Mouse (Mus musculus) midbrain, embryonic 16.5 days (tissue): ENCODE results near the gene Poll. TPM values are rescaled to one million over a fixed set of nuclear protein-coding genes. Genes with fewer than 3 reads are reported as not detected.

Source experiments
- ATAC-seq: fragments of 200-750 bp; cut with Nextera tagmentation; 2 replicates; pipeline ENCODE4 v1.8.0; 2017; ENCODE audit warnings: moderate TSS enrichment
- H3K27ac ChIP-seq: fragments of 300-500 bp; sonication (generic); 2 replicates; pipeline ENCODE4 v1.5.1; 2014; ENCODE audit warnings: mild to moderate bottlenecking, low read length, mixed read lengths
- H3K27me3 ChIP-seq: fragments of 300-500 bp; sonication (generic); 2 replicates; pipeline ENCODE4 v1.6.1; 2014; ENCODE audit warnings: low read depth, low read length, mixed read lengths; ENCODE audit not compliant: control insufficient read depth, insufficient read depth
- H3K36me3 ChIP-seq: fragments of 300-500 bp; sonication (generic); 2 replicates; pipeline ENCODE4 v1.6.1; 2014; ENCODE audit warnings: mild to moderate bottlenecking, low read length, moderate library complexity, mixed read lengths; ENCODE audit not compliant: control insufficient read depth, insufficient read depth
- H3K4me1 ChIP-seq: fragments of 300-500 bp; sonication (generic); 2 replicates; pipeline ENCODE4 v1.6.1; 2014; ENCODE audit warnings: mild to moderate bottlenecking, low read length, mixed read lengths; ENCODE audit not compliant: control insufficient read depth, insufficient read depth
- H3K4me2 ChIP-seq: fragments of 300-500 bp; sonication (generic); 2 replicates; pipeline ENCODE4 v1.6.1; 2014; ENCODE audit warnings: mild to moderate bottlenecking, low read length, mixed read lengths
- H3K4me3 ChIP-seq: fragments of 300-500 bp; sonication (generic); 2 replicates; pipeline ENCODE4 v1.5.1; 2014; ENCODE audit warnings: low read depth, mild to moderate bottlenecking, low read length, moderate library complexity, mixed read lengths
- H3K9ac ChIP-seq: fragments of 300-500 bp; sonication (generic); 2 replicates; pipeline ENCODE4 v1.6.1; 2014; ENCODE audit warnings: low read depth, low read length, mixed read lengths
- H3K9me3 ChIP-seq: fragments of 300-500 bp; sonication (generic); replicated peaks from 2 replicates; pipeline ENCODE4 v1.6.1; 2014; ENCODE audit warnings: mild to moderate bottlenecking, low read length, mixed read lengths; ENCODE audit not compliant: control insufficient read depth, poor library complexity, severe bottlenecking
- WGBS: fragments of 180-500 bp; shearing (Covaris S2); extraction: QIAGEN DNeasy Blood & Tissue Kit; methylation state at CpG from one replicate; pipeline ENCODE4 v1.1.7; 2014; 5-methylcytosine and 5-hydroxymethylcytosine counted together
- polyA plus RNA-seq: library from polyadenylated mRNA; unstranded; fragments of >200 nt; fragmentation: Nextera tagmentation; extraction: Ambion mirVana; gene quantifications from 2 replicates; pipeline ENCODE4 v1.2.1, GENCODE M21; 2015

Gene Poll
- 12.7 and 13.3 TPM in 2 replicates for polyA plus RNA-seq

DNA sequence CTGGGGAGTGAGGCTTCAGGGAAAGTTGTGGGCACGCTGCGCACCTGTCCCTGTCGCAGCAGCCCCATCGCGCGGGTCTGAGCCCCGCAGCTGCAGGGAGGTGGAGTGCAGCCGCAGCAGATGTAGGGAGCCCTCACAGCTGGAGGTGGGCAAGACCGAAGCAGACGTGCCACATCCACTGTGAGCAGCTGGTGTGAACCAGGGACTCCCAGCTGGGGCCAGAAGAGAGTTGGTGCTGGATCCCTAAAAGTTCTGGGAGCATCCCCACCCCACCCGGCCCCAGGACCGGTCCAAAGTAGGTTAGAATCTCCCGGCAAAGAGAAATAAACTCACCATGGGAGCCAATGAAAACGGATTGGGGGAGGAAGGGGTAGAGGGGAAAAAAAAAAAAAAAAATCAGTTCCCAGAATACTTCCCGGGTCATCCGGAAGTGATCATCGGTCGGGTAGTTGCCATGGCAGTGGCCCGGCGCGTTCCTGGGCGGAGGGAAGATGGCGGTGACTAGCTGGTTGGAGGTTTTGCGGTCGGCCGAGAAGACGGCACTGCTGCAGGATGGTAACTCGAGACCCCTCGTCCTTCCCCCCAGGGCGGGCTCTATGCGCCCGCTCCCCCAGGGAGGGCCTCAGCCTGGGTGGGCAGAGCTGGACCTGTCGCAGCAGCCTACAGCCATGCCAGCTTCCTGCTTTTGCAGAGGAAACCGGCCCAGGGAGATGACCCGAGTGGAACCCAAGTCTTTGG, at the start of gene Poll, which contains the start of gene Gm17018:
Gene Poll, minus strand, starts transcription at position 379 of the 738 bp plus-strand sequence.
Gene Gm17018, plus strand, starts transcription at position 463 of the 738 bp plus-strand sequence.
- Histone ChIP-seq H3K9ac (peak within 1 kb of the TSS; percentile 68), H3K27me3 (peaks cover 17% of the 10 kb centered on the region), H3K4me3 (peak within 1 kb of the TSS; percentile 82), H3K27ac (peak within 1 kb of the TSS; percentile 53; the same call in 1 of the 2 replicates), H3K4me2 (peak within 1 kb of the TSS; percentile 80), H3K9me3 (no peaks in the 10 kb centered on the region), H3K4me1 (peaks cover 11% of the 10 kb centered on the region), H3K36me3 (no peaks in the 10 kb centered on the region)
- WGBS: under 1% methylated on average over 35 of the region's 35 CpGs
- ATAC-seq: peak; percentile 93

DNA sequence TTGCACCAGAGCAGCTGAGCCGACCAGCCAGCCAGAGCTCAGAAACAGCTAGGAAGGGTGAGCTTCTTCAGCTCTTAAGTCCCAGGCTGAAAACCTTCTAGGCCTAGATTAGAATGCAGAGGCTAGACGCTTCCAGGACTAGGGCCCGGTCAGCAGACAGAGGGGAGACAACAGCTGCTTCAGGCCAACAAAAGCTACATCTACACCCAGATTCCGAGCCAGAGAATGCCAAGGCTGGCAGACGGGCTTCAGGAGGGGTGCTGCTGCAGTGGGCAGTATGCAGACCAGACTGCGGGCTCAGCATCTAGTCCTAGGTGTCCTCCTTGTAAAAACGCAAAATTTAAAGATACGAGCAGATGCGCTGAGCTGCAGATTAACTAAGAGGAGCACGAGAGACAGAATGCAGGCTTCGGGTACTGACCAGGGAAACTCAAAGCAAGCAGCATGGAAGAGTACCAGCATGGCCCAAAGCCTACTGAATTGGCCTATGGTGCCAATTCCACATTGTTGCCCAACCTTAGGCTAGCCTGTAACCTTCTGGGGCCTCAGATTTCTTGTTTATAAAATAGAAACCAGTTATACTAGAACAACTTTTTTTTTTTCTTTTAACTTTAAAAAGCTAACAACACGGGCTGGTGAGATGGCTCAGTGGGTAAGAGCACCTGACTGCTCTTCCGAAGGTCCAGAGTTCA, 48.5 kb upstream of the Poll start:
- H3K36me3 ChIP-seq: peaks cover 9% of the 10 kb centered on the region; the same call in 1 of the 2 replicates
- no peaks in the 10 kb centered on the region for H3K4me1 ChIP-seq
- H3K4me3 ChIP-seq: no peak overlapping the region
- no peak overlapping the region for H3K9ac ChIP-seq
- no peak overlapping the region for H3K4me2 ChIP-seq
- ATAC-seq: no peak
- WGBS: 84% methylated on average over 13 of the region's 13 CpGs
- H3K27me3 ChIP-seq: no peaks in the 10 kb centered on the region
- no peak overlapping the region for H3K27ac ChIP-seq
- H3K9me3 ChIP-seq: no peaks in the 10 kb centered on the region

GRCm38 (mm10) chr19:45607479-45607878, 47.1 kb upstream of the Poll start:
- peaks cover 4% of the 10 kb centered on the region; the same call in 1 of the 2 replicates for H3K36me3 ChIP-seq
- no peaks in the 10 kb centered on the region for H3K9me3 ChIP-seq
- no peak overlapping the region for H3K9ac ChIP-seq
- no peak overlapping the region for H3K27ac ChIP-seq
- no peaks in the 10 kb centered on the region for H3K27me3 ChIP-seq
- 14% methylated on average over 7 of the region's 7 CpGs for WGBS
- H3K4me2 ChIP-seq: no peak overlapping the region
- ATAC-seq: no peak
- H3K4me1 ChIP-seq: no peaks in the 10 kb centered on the region
- H3K4me3 ChIP-seq: no peak overlapping the region

GRCm38 (mm10) chr19:45606701-45607100, 46.4 kb upstream of the Poll start:
- peaks cover 8% of the 10 kb centered on the region; the same call in 1 of the 2 replicates for H3K36me3 ChIP-seq
- no peaks in the 10 kb centered on the region for H3K27me3 ChIP-seq
- no peak for ATAC-seq
- H3K27ac ChIP-seq: no peak overlapping the region
- H3K9ac ChIP-seq: no peak overlapping the region
- H3K4me1 ChIP-seq: no peaks in the 10 kb centered on the region
- H3K4me3 ChIP-seq: no peak overlapping the region
- H3K4me2 ChIP-seq: no peak overlapping the region
- H3K9me3 ChIP-seq: no peaks in the 10 kb centered on the region
- WGBS: 86% methylated on average over 4 of the region's 4 CpGs

DNA sequence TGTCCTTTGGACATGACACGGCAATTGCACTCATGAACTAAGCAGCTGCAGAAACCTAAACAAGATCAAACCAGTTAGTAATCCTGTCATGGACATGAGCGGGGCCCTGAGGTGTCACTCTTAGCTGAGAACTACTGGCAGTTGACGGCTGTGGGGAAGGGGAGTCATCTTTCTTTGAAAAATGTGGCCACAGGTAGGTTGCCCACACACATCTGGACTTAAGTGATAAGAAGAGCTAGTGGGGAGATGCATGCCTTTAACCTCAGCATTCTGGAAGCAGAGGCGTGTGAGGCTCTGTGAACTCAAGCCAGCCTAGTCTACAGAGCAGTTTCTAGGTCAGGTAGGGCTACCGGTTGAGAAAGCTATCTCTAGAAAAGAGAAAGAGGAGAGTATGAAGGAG, 42.3 kb upstream of the Poll start:
- no peaks in the 10 kb centered on the region for H3K9me3 ChIP-seq
- no peaks in the 10 kb centered on the region for H3K4me1 ChIP-seq
- ATAC-seq: no peak
- no peak overlapping the region for H3K9ac ChIP-seq
- no peaks in the 10 kb centered on the region for H3K27me3 ChIP-seq
- 91% methylated on average over 5 of the region's 5 CpGs for WGBS
- peaks cover 8% of the 10 kb centered on the region; the same call in 1 of the 2 replicates for H3K36me3 ChIP-seq
- H3K4me3 ChIP-seq: no peak overlapping the region
- no peak overlapping the region for H3K27ac ChIP-seq
- no peak overlapping the region for H3K4me2 ChIP-seq

DNA sequence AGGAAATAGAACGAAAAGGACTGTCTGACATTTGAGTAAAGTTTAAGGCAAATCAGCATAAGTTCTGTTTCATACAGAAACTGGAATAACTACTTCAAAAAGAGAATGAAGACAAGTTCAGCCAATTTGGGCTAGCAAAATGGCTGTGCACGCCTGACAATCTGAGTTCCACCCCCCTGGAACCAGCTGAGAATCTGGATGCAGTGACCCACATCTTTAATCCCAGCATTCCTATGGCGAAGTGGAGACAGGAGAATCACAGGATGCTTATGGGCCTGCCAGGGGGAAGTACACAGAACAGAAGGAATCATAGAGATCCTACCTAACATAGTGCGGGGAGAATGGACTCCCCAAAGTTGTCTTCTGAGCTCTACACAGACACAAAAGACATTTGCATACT, 36.8 kb upstream of the Poll start:
- Histone ChIP-seq H3K4me2 (no peak overlapping the region), H3K9me3 (no peaks in the 10 kb centered on the region), H3K27me3 (no peaks in the 10 kb centered on the region; the same call in 1 of the 2 replicates), H3K36me3 (peaks cover 3% of the 10 kb centered on the region; the same call in 1 of the 2 replicates), H3K27ac (no peak overlapping the region), H3K4me3 (no peak overlapping the region), H3K9ac (no peak overlapping the region), H3K4me1 (no peaks in the 10 kb centered on the region)
- no peak for ATAC-seq
- 60% methylated on average over 4 of the region's 4 CpGs for WGBS

- no peak overlapping the region for H3K27ac ChIP-seq
- no peak overlapping the region for H3K4me2 ChIP-seq
- no peak overlapping the region for H3K9ac ChIP-seq
- H3K4me3 ChIP-seq: no peak overlapping the region
- no peaks in the 10 kb centered on the region; the same call in 1 of the 2 replicates for H3K27me3 ChIP-seq
- H3K9me3 ChIP-seq: no peaks in the 10 kb centered on the region
- H3K4me1 ChIP-seq: no peaks in the 10 kb centered on the region
- ATAC-seq: no peak
- WGBS: 54% methylated on average over 6 of the region's 6 CpGs
- H3K36me3 ChIP-seq: no peaks in the 10 kb centered on the region
Measured at GRCm38 (mm10) chr19:45596434-45596833, 36.1 kb upstream of the Poll start.

DNA sequence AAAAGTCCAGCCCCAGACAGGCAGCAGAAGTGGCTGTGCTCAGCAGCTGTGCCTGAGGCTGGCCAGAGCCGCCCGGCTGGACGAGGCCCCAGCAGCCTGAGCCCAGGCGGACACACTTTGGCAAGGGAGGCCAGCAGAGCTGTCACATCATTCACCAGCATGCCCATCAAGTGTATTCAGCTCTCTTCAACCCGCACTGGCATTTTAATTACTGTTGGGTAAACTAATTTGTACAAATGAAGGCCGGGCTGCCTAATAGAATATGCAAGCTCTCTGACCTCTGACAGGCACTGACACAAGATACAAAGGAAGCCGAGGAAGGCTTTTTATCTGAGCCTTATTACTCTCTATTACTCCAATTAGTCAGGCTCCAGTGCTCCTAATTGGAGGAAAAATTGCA, 35.7 kb upstream of the Poll start:
- no peaks in the 10 kb centered on the region for H3K36me3 ChIP-seq
- no peak overlapping the region for H3K27ac ChIP-seq
- peak; percentile 70; the same call in 1 of the 2 replicates for ATAC-seq
- no peaks in the 10 kb centered on the region; the same call in 1 of the 2 replicates for H3K27me3 ChIP-seq
- no peaks in the 10 kb centered on the region for H3K4me1 ChIP-seq
- no peak overlapping the region for H3K9ac ChIP-seq
- no peaks in the 10 kb centered on the region for H3K9me3 ChIP-seq
- no peak overlapping the region for H3K4me3 ChIP-seq
- 19% methylated on average over 7 of the region's 7 CpGs for WGBS
- no peak overlapping the region for H3K4me2 ChIP-seq

- H3K4me1 ChIP-seq: no peaks in the 10 kb centered on the region
- H3K27ac ChIP-seq: no peak overlapping the region
- no peak overlapping the region for H3K9ac ChIP-seq
- no peak overlapping the region for H3K4me3 ChIP-seq
- no peak overlapping the region for H3K4me2 ChIP-seq
- ATAC-seq: no peak
- no peaks in the 10 kb centered on the region for H3K36me3 ChIP-seq
- WGBS: 88% methylated on average over 6 of the region's 6 CpGs
- H3K9me3 ChIP-seq: no peaks in the 10 kb centered on the region
- no peaks in the 10 kb centered on the region; the same call in 1 of the 2 replicates for H3K27me3 ChIP-seq
Measured at GRCm38 (mm10) chr19:45595481-45595880, 35.1 kb upstream of the Poll start.
